Mouse (Mus musculus) C2C12 (cell line): ENCODE measurements around the gene Cabp1.

ENCODE experiments used
- CTCF ChIP-seq: IDR thresholded peaks from one replicate; pipeline ENCODE4 v1.5.1; 2011; ENCODE audit not compliant: control insufficient read depth, insufficient read depth, insufficient read length
- MYOG ChIP-seq: IDR thresholded peaks from one replicate; pipeline ENCODE4 v1.6.1; 2011; ENCODE audit not compliant: control insufficient read depth, insufficient read length; ENCODE audit errors: extremely low read depth
- USF1 ChIP-seq: IDR thresholded peaks from one replicate; pipeline ENCODE4 v1.6.1; 2011; ENCODE audit warnings: low read depth, mild to moderate bottlenecking, control low read depth, moderate library complexity

DNA sequence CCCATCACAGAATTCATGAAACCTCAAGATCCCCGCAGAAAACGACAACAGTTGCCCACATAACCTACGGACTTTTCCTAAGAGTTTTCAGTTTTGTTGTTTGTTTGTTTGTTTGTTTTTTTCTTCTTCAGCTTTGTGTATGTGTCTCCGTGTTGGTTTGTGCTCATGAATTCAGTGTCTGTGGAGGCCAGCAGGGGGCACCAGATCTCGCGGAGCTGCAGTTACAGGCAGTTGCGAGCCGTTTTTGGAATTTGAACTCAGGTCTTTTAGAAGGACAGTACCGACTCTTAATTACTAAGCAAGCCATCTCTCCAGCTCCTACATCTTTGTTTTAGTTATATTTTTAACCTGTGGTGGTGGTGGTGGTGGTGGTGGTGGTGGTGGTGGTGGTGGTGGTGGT is 28.8 kb downstream of the Cabp1 start:
- no peak for TF ChIP-seq CTCF
- no peak for TF ChIP-seq MYOG
- no peak for TF ChIP-seq USF1
